Mouse (Mus musculus) stomach, postnatal 0 days (tissue): Measurements from ENCODE around the gene Ldah. TPM values are rescaled to one million over a fixed set of nuclear protein-coding genes. Genes with fewer than 3 reads are reported as not detected.

Source experiments
- ATAC-seq: fragments of 200-750 bp; cut with Nextera tagmentation; 2 replicates; pipeline ENCODE4 v1.8.0; 2017; ENCODE audit not compliant: low FRiP score, low TSS enrichment
- DNase-seq: peaks from one replicate; pipeline ENCODE4 v3.0.0-alpha.2; 2016; ENCODE audit warnings: low spot score
- H3K27ac ChIP-seq: fragments of 300-500 bp; sonication (generic); replicated peaks from 2 replicates; pipeline ENCODE4 v1.5.1; 2014; ENCODE audit warnings: mild to moderate bottlenecking, control low read depth
- H3K27me3 ChIP-seq: fragments of 300-500 bp; sonication (generic); 2 replicates; pipeline ENCODE4 v1.6.1; 2014; ENCODE audit warnings: low read length; ENCODE audit not compliant: control insufficient read depth, insufficient read depth
- H3K36me3 ChIP-seq: fragments of 300-500 bp; sonication (generic); 2 replicates; pipeline ENCODE4 v1.6.1; 2014; ENCODE audit warnings: low read length, mixed read lengths; ENCODE audit not compliant: control insufficient read depth, insufficient read depth
- H3K4me1 ChIP-seq: fragments of 300-500 bp; sonication (generic); replicated peaks from 2 replicates; pipeline ENCODE4 v1.6.1; 2014; ENCODE audit warnings: antibody characterized with exemption; ENCODE audit not compliant: control insufficient read depth, insufficient read depth
- H3K4me2 ChIP-seq: fragments of 300-500 bp; sonication (generic); replicated peaks from 2 replicates; pipeline ENCODE4 v1.6.1; 2014; ENCODE audit warnings: low read depth, mild to moderate bottlenecking, control low read depth, moderate library complexity
- H3K4me3 ChIP-seq: fragments of 300-500 bp; sonication (generic); 2 replicates; pipeline ENCODE4 v1.5.1; 2014; ENCODE audit warnings: low read depth, low read length, control low read depth
- H3K9ac ChIP-seq: fragments of 300-500 bp; sonication (generic); 2 replicates; pipeline ENCODE4 v1.6.1; 2014; ENCODE audit warnings: mild to moderate bottlenecking, low read length, control low read depth, mixed read lengths
- H3K9me3 ChIP-seq: fragments of 300-500 bp; sonication (generic); 2 replicates; pipeline ENCODE4 v1.6.1; 2016; ENCODE audit warnings: low read length; ENCODE audit not compliant: control insufficient read depth
- CTCF ChIP-seq: IDR thresholded peaks from 2 replicates; pipeline ENCODE4 v1.5.1; 2016; ENCODE audit warnings: antibody characterized with exemption, low read depth, mild to moderate bottlenecking, moderate library complexity
- EP300 ChIP-seq: optimal IDR thresholded peaks from 2 replicates; pipeline ENCODE3; 2016; ENCODE audit warnings: antibody characterized with exemption
- WGBS: fragments of 180-500 bp; shearing (Covaris S2); extraction: QIAGEN DNeasy Blood & Tissue Kit; methylation state at CpG from one replicate; pipeline ENCODE4 v1.1.7; 2014; 5-methylcytosine and 5-hydroxymethylcytosine counted together
- polyA plus RNA-seq: library from polyadenylated mRNA; unstranded; fragments of >200 nt; fragmentation: Nextera tagmentation; extraction: Ambion mirVana; gene quantifications from 2 replicates; pipeline ENCODE4 v1.2.1, GENCODE M21; 2015

The Ldah gene
- polyA plus RNA-seq, 1 experiment from 2014 or later = 64.2 TPM

GRCm38 (mm10) chr12:8301841-8302431 lies 94.0 kb downstream of the Ldah start, which contains the start of gene Gdf7:
Gene Gdf7 (minus strand): TSS chr12:8301954.
- no peaks in the 10 kb centered on the region for H3K36me3 ChIP-seq
- H3K4me1 ChIP-seq = 0 out of 2 replicates have a peak, but pooled peaks cover 6% of the 10 kb centered on the region
- H3K9me3 ChIP-seq = no peaks in the 10 kb centered on the region
- DNase-seq = no peak
- H3K27me3 ChIP-seq = peaks cover 34% of the 10 kb centered on the region
- 2% methylated on average over 43 of the region's 53 CpGs for WGBS
- 0 out of 2 replicates have a peak within 1 kb of the TSS, but pooled peaks have one; percentile 31 for H3K9ac ChIP-seq
- H3K4me2 ChIP-seq = peak within 1 kb of the TSS; percentile 72
- ATAC-seq = peak; percentile 21; the same call in 1 of the 2 replicates
- TF ChIP-seq EP300 (no peak), CTCF (peak; percentile 46)
- H3K4me3 ChIP-seq = peak within 1 kb of the TSS; percentile 40
- H3K27ac ChIP-seq = no peak within 1 kb of the TSS

- H3K9me3 ChIP-seq = no peaks in the 10 kb centered on the region
- no peaks in the 10 kb centered on the region for H3K4me1 ChIP-seq
- ATAC-seq = no peak
- no peak overlapping the region for H3K4me3 ChIP-seq
- H3K27ac ChIP-seq = no peak overlapping the region
- DNase-seq = no peak
- H3K36me3 ChIP-seq = no peaks in the 10 kb centered on the region
- H3K4me2 ChIP-seq = no peak overlapping the region
- TF ChIP-seq CTCF = no peak
- TF ChIP-seq EP300 = no peak
- no peak overlapping the region for H3K9ac ChIP-seq
- WGBS = 34% methylated on average over 2 of the region's 2 CpGs
- H3K27me3 ChIP-seq = peaks cover 15% of the 10 kb centered on the region
Measured at GRCm38 (mm10) chr12:8305258-8305657, 97.4 kb downstream of the Ldah start.

- H3K4me3 ChIP-seq = no peak overlapping the region
- no peaks in the 10 kb centered on the region for H3K36me3 ChIP-seq
- WGBS = 5% methylated on average over 5 of the region's 5 CpGs
- ATAC-seq (peak; percentile 39), DNase-seq (peak; percentile 74)
- TF ChIP-seq EP300 = no peak
- peak; percentile 97 for TF ChIP-seq CTCF
- no peak overlapping the region for H3K4me2 ChIP-seq
- no peaks in the 10 kb centered on the region for H3K9me3 ChIP-seq
- H3K4me1 ChIP-seq = no peaks in the 10 kb centered on the region
- no peak overlapping the region for H3K9ac ChIP-seq
- peaks cover 6% of the 10 kb centered on the region; the same call in 1 of the 2 replicates for H3K27me3 ChIP-seq
- H3K27ac ChIP-seq = no peak overlapping the region
Measured at GRCm38 (mm10) chr12:8306432-8306831, 98.5 kb downstream of the Ldah start.

- 56% methylated on average over 1 of the region's 1 CpGs for WGBS
- H3K9ac ChIP-seq = no peak overlapping the region
- no peak overlapping the region for H3K27ac ChIP-seq
- no peak for TF ChIP-seq CTCF
- no peak for TF ChIP-seq EP300
- DNase-seq (no peak), ATAC-seq (peak; percentile 58)
- H3K36me3 ChIP-seq = no peaks in the 10 kb centered on the region
- no peaks in the 10 kb centered on the region for H3K4me1 ChIP-seq
- H3K9me3 ChIP-seq = no peaks in the 10 kb centered on the region
- H3K4me3 ChIP-seq = no peak overlapping the region
- H3K27me3 ChIP-seq = peaks cover 3% of the 10 kb centered on the region; the same call in 1 of the 2 replicates
- H3K4me2 ChIP-seq = no peak overlapping the region
Measured at GRCm38 (mm10) chr12:8306910-8307309, 99.0 kb downstream of the Ldah start.

GRCm38 (mm10) chr12:8310992-8311391 lies 103.1 kb downstream of the Ldah start:
- H3K4me2 ChIP-seq = no peak overlapping the region
- no peaks in the 10 kb centered on the region for H3K4me1 ChIP-seq
- WGBS = 57% methylated on average over 17 of the region's 17 CpGs
- no peaks in the 10 kb centered on the region for H3K9me3 ChIP-seq
- DNase-seq = no peak
- no peak for ATAC-seq
- no peak overlapping the region for H3K9ac ChIP-seq
- H3K4me3 ChIP-seq = no peak overlapping the region
- H3K27me3 ChIP-seq = no peaks in the 10 kb centered on the region
- no peak overlapping the region for H3K27ac ChIP-seq
- H3K36me3 ChIP-seq = no peaks in the 10 kb centered on the region
- TF ChIP-seq CTCF = no peak
- no peak for TF ChIP-seq EP300

GRCm38 (mm10) chr12:8312266-8312665 lies 104.4 kb downstream of the Ldah start:
- H3K27me3 ChIP-seq = no peaks in the 10 kb centered on the region
- ATAC-seq (no peak), DNase-seq (no peak)
- no peaks in the 10 kb centered on the region for H3K4me1 ChIP-seq
- no peak overlapping the region for H3K4me3 ChIP-seq
- TF ChIP-seq CTCF (no peak), EP300 (no peak)
- 87% methylated on average over 4 of the region's 4 CpGs for WGBS
- H3K36me3 ChIP-seq = no peaks in the 10 kb centered on the region
- no peak overlapping the region for H3K4me2 ChIP-seq
- H3K27ac ChIP-seq = no peak overlapping the region
- H3K9ac ChIP-seq = no peak overlapping the region
- no peaks in the 10 kb centered on the region for H3K9me3 ChIP-seq
